Mouse (Mus musculus) hematopoietic stem cell, adult 5-6 weeks (primary cell): ENCODE measurements around the gene Gprin1. TPM values are rescaled to one million over a fixed set of nuclear protein-coding genes. Genes with fewer than 3 reads are reported as not detected.
"Not testable (repeated sequence)": the region's sequence is repeated elsewhere in the genome, so short reads cannot be mapped to it uniquely, and the experiment has no call there.

Experiments
- ATAC-seq, 2 experiments: fragments of 125-278 bp in 1 of 2; replicated peaks in 1 of 2; 2 replicates each; pipeline ENCODE4 v1.8.0; 2016 to 2017; ENCODE audit warnings: inconsistent platforms in 2 of 2, mild to moderate bottlenecking in 2 of 2, moderate number of reproducible peaks in 2 of 2, low read depth in 1 of 2, moderate TSS enrichment in 1 of 2; ENCODE audit not compliant: low FRiP score in 2 of 2, poor library complexity in 2 of 2, severe bottlenecking in 2 of 2, insufficient read depth in 1 of 2, low TSS enrichment in 1 of 2
- total RNA-seq: library from RNA; stranded (forward); fragments of 172-1452, 232-1000 nt; gene quantifications from 2 replicates; pipeline ENCODE4 v1.2.3, GENCODE M21; 2017

Gene Gprin1
- total RNA-seq, result not detected in 2 replicates

DNA sequence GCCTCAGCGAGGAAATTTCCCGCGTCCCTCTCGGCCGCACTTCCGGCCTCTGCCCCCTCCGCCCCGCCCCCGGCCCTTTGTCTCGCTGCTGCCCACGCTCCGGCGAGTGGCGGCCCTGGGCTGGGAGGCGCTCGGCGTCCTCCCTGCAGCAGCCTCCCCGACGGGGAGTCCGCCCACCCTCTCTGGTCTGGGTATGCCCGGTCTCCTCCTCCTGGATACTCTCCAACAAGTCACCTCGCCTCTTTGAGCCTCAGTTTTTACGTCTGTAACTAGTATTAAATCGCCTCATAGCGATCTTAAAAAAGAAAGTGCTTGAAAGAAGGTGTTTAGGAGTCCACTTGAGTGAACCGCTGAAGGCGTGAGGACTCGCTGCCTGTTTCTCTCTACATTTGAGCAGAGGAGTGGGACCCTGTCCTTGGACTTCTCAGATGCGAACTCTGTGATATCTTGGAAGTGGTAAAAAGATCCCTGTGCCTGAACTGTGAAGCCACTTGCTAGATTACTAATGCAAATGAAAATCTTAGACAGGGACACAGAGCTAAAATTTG is at the start of gene Gprin1:
Gprin1 (minus strand) TSS at position 11 of the 548 bp plus-strand sequence.
- ATAC-seq, result no peak

DNA sequence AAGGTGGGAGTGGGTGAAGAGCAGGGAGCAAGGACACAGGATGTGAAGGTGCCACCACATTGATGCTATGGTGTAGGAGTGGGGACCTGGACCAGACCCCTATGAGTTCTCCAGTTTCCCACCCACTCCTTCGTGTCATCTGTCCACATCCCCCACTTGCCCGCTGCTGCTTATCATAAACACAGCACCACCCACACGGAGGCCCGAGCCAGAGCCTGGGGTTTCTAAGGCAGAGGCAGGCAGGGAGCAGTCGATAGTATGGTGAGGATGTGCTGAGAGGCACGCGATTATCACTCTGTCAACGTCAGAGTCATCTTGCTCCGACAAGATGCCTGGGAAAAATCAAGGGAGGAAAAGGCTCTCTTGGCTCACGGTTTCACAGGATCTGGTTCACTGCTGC is 49.1 kb upstream of the Gprin1 start:
- no peak for ATAC-seq

- no peak for ATAC-seq
These were observed 48.4 kb upstream of the Gprin1 start for GRCm38 (mm10) chr13:54797861-54798643.

- peak in 1 of 2 experiments; percentile 47; a peak in 1 of 4 replicates for ATAC-seq
These were observed 47.7 kb upstream of the Gprin1 start for GRCm38 (mm10) chr13:54797356-54797755.

DNA sequence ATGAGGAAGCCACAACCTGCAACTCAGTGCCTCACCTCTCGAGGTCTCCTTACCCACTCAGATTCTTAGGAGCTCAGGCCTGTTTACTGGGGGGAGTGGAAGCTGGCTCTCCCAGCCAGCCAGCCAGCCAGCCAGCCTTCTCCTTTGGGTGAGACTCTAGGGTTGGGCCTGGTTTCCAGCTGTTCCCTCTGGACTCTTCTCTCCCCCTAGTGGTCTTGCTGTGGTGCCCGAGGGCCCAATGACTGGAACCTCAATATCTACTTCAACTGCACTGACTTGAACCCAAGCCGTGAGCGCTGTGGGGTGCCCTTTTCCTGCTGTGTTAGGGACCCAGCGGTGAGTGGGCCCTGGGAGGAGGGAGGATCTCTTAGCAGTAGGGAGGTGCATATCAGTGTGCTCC is 45.2 kb upstream of the Gprin1 start:
- no peak for ATAC-seq

DNA sequence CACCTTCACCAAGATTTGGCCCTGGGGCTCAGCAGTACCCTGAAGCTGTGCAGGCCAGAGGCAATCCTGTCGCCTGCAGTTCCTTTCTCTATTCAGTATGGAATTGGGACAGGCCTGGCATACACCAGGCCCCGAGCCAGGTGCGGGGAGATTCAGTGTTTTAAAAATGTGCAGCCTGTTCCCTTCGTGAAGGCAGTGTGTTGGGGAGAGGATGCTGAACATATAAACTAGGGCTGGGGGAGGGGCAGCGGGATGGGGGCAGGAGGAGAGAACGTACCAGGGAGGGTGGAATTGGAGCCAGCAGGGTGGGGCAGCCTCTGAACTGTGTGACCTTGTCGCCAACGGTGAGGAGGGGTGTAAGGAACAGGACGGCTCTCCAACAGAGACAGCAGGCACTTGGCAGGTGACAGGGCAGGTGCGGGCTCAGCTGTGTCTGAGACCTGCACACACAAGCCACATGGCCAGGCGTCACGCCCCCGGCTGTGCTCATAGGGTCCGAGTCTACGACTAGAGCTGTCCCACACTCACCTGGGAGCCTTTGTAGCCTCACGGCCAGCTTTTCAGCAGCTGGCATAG is 44.4 kb upstream of the Gprin1 start:
- ATAC-seq, result no peak

GRCm38 (mm10) chr13:54792259-54793230 is 42.9 kb upstream of the Gprin1 start:
- no peak for ATAC-seq

GRCm38 (mm10) chr13:54789561-54790397 is 40.1 kb upstream of the Gprin1 start:
- no peak for ATAC-seq

- ATAC-seq, result peak; percentile 84 to 90
These were observed 39.3 kb upstream of the Gprin1 start, which contains the start of gene Tspan17 for GRCm38 (mm10) chr13:54788740-54789560. Tspan17 (plus strand) TSS chr13:54789377.

GRCm38 (mm10) chr13:54787591-54787990 is 37.9 kb upstream of the Gprin1 start:
- not testable (repeated sequence) for ATAC-seq

DNA sequence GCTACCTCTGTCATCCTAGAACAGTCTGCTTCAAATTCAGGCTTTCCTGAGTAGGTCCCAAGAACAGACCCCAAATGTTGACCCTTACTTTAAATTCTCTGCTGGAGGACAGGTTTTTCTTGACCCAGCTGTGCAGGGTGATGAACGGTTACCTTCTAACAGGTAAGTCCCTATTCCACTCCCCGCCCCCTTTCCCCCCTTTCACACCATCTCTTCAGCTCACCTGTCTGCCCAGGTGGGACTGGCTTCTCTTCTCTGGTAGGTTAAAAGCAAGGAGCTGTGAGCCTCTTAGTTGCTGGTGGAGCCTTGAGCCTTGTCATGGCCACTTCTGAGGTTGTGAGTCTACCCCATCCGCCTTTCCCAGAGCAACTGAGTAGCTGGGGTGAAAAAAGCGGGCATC is 34.0 kb upstream of the Gprin1 start, which contains the start of gene Eif4e1b:
Eif4e1b (plus strand) TSS at position 301 of the 400 bp plus-strand sequence.
- ATAC-seq, result no peak

DNA sequence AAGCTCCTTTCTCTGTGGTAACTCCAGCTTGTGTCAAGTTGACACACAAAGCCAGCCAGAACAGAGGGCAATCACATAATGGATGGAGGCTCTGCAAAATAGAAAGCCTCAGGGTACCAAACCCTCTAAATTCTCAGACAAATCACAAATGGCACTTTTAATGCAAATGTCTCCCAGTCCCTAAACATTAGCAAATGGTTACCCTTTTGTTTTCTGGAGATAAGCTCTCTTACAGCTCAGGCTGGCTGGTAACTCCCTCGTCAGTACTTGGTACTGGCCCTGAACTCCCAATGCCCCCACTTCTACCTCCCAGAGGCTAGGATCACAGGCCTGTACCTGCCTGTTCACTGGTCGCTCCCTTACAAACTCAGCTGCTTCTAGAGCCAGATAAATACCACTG is 33.6 kb upstream of the Gprin1 start:
- ATAC-seq, result no peak

DNA sequence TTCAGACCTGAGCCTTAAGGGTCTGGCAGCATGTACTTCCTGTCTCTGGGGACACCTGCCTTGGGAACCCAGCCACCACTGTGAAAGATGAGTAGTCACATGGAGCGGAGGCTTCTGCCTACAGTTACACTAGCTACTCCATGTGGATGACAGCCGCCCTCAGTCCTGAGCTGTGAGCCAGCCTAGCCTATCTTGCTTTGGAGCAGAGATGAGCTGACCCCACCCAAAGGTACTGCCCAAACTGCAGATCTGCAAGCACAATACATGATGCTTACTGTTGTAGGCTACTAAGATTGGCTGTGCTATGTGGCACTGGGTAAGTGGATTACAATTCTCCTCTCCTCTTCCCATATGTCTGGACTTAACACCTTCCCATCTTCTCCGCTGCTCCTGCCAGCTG is 31.4 kb upstream of the Gprin1 start:
- ATAC-seq, result no peak; a peak in 1 of 4 replicates

DNA sequence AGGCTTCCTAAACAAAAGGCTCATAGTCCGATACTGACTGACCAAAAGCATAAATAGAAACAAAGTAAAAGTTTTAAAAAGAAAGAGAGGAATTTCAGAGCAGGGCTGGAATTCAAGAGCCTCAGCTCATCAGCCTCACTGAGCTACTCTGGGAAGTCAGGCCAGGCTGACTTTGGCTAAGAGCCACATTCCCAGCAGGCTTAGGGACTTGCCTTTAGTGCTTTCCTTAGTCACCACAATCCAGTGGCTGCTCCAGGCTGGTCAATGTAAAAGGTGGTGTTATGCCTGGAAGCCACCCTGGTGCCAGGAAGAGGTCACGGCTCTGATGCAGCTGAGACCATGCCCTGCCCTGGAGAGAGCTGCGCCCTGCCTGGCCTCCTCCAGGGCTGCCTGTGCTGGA is 30.9 kb upstream of the Gprin1 start:
- ATAC-seq, result no peak

DNA sequence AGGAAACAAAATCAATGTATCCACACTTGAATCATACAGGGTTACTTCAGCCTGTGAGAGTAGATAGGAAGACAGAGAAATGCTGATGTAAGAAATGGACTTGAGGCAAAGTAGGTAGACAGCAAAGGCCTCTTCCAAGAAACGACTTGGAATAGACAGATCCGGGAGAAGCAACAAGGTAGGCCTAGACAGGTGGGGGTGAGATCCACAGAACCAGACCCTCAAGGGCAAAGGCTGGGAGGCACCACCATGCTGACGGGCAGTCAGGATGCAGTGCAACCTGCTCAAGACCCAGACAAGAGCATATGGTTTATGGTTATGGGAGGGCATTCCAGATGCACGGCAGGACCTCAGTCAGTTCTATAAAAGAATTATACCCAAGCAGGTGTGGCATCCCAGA is 17.3 kb upstream of the Gprin1 start:
- no peak for ATAC-seq

- ATAC-seq, result peak; percentile 37 to 62
These were observed 16.6 kb upstream of the Gprin1 start, which contains the start of gene Sncb for GRCm38 (mm10) chr13:54766192-54766768. Sncb (minus strand) TSS chr13:54766595.
